Mouse (Mus musculus) lung, postnatal 0 days (tissue): Measurements from ENCODE around the gene Gm28576. TPM values are rescaled to one million over a fixed set of nuclear protein-coding genes. Genes with fewer than 3 reads are reported as not detected.
"Not testable (repeated sequence)": the region's sequence is repeated elsewhere in the genome, so short reads cannot be mapped to it uniquely, and the experiment has no call there.

ENCODE experiments used
- ATAC-seq: fragments of 200-750 bp; cut with Nextera tagmentation; 2 replicates; pipeline ENCODE4 v1.8.0; 2017; ENCODE audit warnings: moderate library complexity
- DNase-seq: peaks from one replicate; pipeline ENCODE4 v3.0.0-alpha.2; 2016; ENCODE audit warnings: low spot score
- H3K27ac ChIP-seq: fragments of 300-500 bp; sonication (generic); 2 replicates; pipeline ENCODE4 v1.5.1; 2014; ENCODE audit warnings: antibody characterized with exemption, mild to moderate bottlenecking, low read length, mixed read lengths
- H3K27me3 ChIP-seq: fragments of 300-500 bp; sonication (generic); replicated peaks from 2 replicates; pipeline ENCODE4 v1.6.1; 2014; ENCODE audit warnings: low read length, mixed read lengths; ENCODE audit not compliant: insufficient read depth
- H3K36me3 ChIP-seq: fragments of 300-500 bp; sonication (generic); 2 replicates; pipeline ENCODE4 v1.6.1; 2014; ENCODE audit warnings: low read length, mixed read lengths; ENCODE audit not compliant: insufficient read depth
- H3K4me1 ChIP-seq: fragments of 300-500 bp; sonication (generic); 2 replicates; pipeline ENCODE4 v1.6.1; 2014; ENCODE audit warnings: antibody characterized with exemption, low read depth, low read length, mixed read lengths; ENCODE audit not compliant: insufficient read depth
- H3K4me2 ChIP-seq: fragments of 300-500 bp; sonication (generic); replicated peaks from 2 replicates; pipeline ENCODE4 v1.6.1; 2014; ENCODE audit warnings: low read depth, mild to moderate bottlenecking, low read length, moderate library complexity, mixed read lengths
- H3K4me3 ChIP-seq: fragments of 300-500 bp; sonication (generic); 2 replicates; pipeline ENCODE4 v1.5.1; 2014; ENCODE audit warnings: low read depth, low read length
- H3K9ac ChIP-seq: fragments of 300-500 bp; sonication (generic); replicated peaks from 2 replicates; pipeline ENCODE4 v1.6.1; 2014; ENCODE audit warnings: low read depth, mild to moderate bottlenecking
- H3K9me3 ChIP-seq: fragments of 300-500 bp; sonication (generic); 2 replicates; pipeline ENCODE4 v1.6.1; 2016; ENCODE audit warnings: low read length, mixed read lengths
- WGBS: fragments of 180-500 bp; shearing (Covaris S2); extraction: QIAGEN DNeasy Blood & Tissue Kit; methylation state at CpG from one replicate; pipeline ENCODE4 v1.1.7; 2014; 5-methylcytosine and 5-hydroxymethylcytosine counted together
- polyA plus RNA-seq: library from polyadenylated mRNA; unstranded; fragments of >200 nt; fragmentation: Nextera tagmentation; extraction: Ambion mirVana; gene quantifications from 2 replicates; pipeline ENCODE4 v1.2.1, GENCODE M21; 2015

Gm28576 gene
- polyA plus RNA-seq = not detected in 2 replicates

DNA sequence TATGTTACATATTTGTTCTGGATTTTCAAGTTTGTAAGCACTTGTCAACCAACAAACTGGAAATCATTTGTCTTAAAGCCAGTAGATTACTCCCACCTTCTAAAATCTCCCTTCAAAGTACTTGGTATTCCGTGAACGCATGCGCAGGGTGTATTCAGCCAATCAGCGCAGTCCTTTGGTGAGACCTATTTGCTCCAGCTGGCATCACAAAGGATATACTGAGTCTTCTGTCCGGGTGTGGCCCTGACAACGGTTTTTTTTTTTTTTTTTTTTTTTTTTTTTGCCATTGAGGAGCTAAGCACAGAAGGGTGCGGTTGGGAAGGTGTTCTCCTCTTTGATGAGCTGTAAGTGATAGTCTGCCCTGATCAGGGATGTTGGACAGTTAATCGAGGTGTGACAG is at the start of gene Gm28576:
TSS of gene Gm28576 (plus strand) at position 301 of the 400 bp plus-strand sequence.
- DNase-seq, H3K4me1 ChIP-seq, H3K36me3 ChIP-seq, H3K4me2 ChIP-seq, ATAC-seq, H3K4me3 ChIP-seq, H3K27ac ChIP-seq, H3K9me3 ChIP-seq, H3K9ac ChIP-seq, H3K27me3 ChIP-seq: not testable (repeated sequence)
- no CpG with 5 or more reads among the region's 8 CpGs for WGBS

Other genes with a start within 250 kb of the Gm28576 start
- gene Gm20826, start 84.5 kb upstream of the Gm28576 start, polyA plus RNA-seq = not detected in 2 replicates